In the genomic region with DNA sequence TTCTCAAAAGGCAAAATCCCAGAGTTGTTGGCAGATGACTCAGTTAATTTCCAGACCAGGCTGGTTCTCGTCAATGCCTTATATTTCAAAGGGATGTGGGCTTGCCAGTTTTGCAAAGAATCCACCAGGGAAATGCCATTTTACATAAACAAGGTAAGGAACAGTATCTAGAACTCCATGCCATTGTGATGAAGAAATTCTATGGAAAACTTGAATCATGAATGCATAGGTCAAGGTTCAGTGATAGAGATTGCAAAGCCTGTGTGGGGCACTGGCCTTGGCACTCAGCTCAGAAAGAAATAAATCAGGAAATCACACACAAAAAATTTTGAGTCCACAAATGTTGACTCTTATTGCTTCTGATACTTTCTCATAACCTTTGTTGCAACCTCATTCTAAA, we compare ENCODE assay signal across 29 mouse cellular contexts. TPM values are rescaled to one million over a fixed set of nuclear protein-coding genes. Genes with fewer than 3 reads are reported as not detected.
"Had no signal": no experiment of that assay in that cellular context is flagged by ENCODE, and none has a peak within 500 bp of the region (broad histone marks: within the 10 kb centered on the region; RNA-seq: fewer than 3 reads in every experiment).

No protein-coding gene starts in this region.

- H3K9ac ChIP-seq: liver, embryonic 13.5 days; neural tube, embryonic 12.5 days; neural tube, embryonic 15.5 days had no signal

- H3K9me3 ChIP-seq: liver, embryonic 13.5 days; neural tube, embryonic 12.5 days; neural tube, embryonic 15.5 days had no signal

- H3K27me3 ChIP-seq: liver, embryonic 13.5 days; neural tube, embryonic 12.5 days; neural tube, embryonic 15.5 days had no signal

- H3K4me2 ChIP-seq: liver, embryonic 13.5 days; midbrain, embryonic 11.5 days; neural tube, embryonic 12.5 days; neural tube, embryonic 15.5 days had no signal

- H3K36me3 ChIP-seq: liver, embryonic 13.5 days; neural tube, embryonic 12.5 days; neural tube, embryonic 15.5 days had no signal

- DNase-seq: kidney, postnatal 10 days; kidney, postnatal 36 days; layer of hippocampus, postnatal 36 days; liver, embryonic 13.5 days; lung, adult 2 months; lung, postnatal 14 days; lung, postnatal 4 days; midbrain, embryonic 14.5 days; right cerebral cortex, adult 18-20 months; right cerebral cortex, postnatal 14 days; right cerebral cortex, postnatal 4 days; thymus, adult 2 months; thymus, postnatal 14 days; thymus, postnatal 4 days had no signal

- H3K4me1 ChIP-seq: liver, embryonic 13.5 days; neural tube, embryonic 12.5 days; neural tube, embryonic 15.5 days had no signal

- H3K27ac ChIP-seq: left cerebral cortex, adult 2 months; liver, embryonic 13.5 days; neural tube, embryonic 12.5 days; neural tube, embryonic 15.5 days; stomach, postnatal 0 days had no signal

- H3K4me3 ChIP-seq: left cerebral cortex, adult 2 months; liver, embryonic 13.5 days; neural tube, embryonic 12.5 days; neural tube, embryonic 15.5 days had no signal

RNA-seq across cellular contexts. Expression of gene Serpinb9b, which starts 8.3 kb away (rescaled TPM):
- total RNA-seq: layer of hippocampus, adult 8-10 months; layer of hippocampus, postnatal 10 days; layer of hippocampus, postnatal 36 days; left cerebral cortex, postnatal 10 days; left cerebral cortex, postnatal 36 days; liver, adult 2 months; megakaryocyte progenitor cell, adult 5-6 weeks; megakaryocyte-erythroid progenitor cell, adult 5-6 weeks had no signal
- polyA plus RNA-seq: limb, embryonic 11.5 days; liver, embryonic 13.5 days; stomach, embryonic 14.5 days had no signal

RNA-seq across cellular contexts. Expression of gene Serpinb1b, which starts 42.9 kb away (rescaled TPM):
- total RNA-seq: megakaryocyte progenitor cell, adult 5-6 weeks; megakaryocyte-erythroid progenitor cell, adult 5-6 weeks had no signal
- polyA plus RNA-seq: limb, embryonic 11.5 days; liver, adult 2 months; liver, embryonic 13.5 days; liver, embryonic 16.5 days; neural tube, embryonic 12.5 days had no signal
